Mouse (Mus musculus) liver, postnatal 0 days (tissue): ENCODE measurements at regions not wholly inside any gene's neighbourhood (a gene's known extent, or its start where the extent isn't known, plus 50 kb on each side); places are given as distances from the start of the nearest gene placed in this dataset.

Experiments used
- ATAC-seq: fragments of 200-750 bp; cut with Nextera tagmentation; 2 replicates; pipeline ENCODE4 v1.8.0; 2017; ENCODE audit warnings: mild to moderate bottlenecking, moderate library complexity
- DNase-seq: peaks from one replicate; pipeline ENCODE4 v3.0.0-alpha.2; 2016
- H3K27ac ChIP-seq: fragments of 300-500 bp; sonication (generic); 2 replicates; pipeline ENCODE4 v1.5.1; 2014; ENCODE audit warnings: antibody characterized with exemption, moderate library complexity, mild to moderate bottlenecking, low read depth
- H3K27me3 ChIP-seq: fragments of 300-500 bp; sonication (generic); 2 replicates; pipeline ENCODE4 v1.6.1; 2014; ENCODE audit warnings: low read length, control low read depth, mixed read lengths; ENCODE audit not compliant: insufficient read depth
- H3K36me3 ChIP-seq: fragments of 300-500 bp; sonication (generic); replicated peaks from 2 replicates; pipeline ENCODE4 v1.6.1; 2014; ENCODE audit warnings: mild to moderate bottlenecking, control low read depth, low read length, moderate library complexity, mixed read lengths; ENCODE audit not compliant: insufficient read depth
- H3K4me1 ChIP-seq: fragments of 300-500 bp; sonication (generic); 2 replicates; pipeline ENCODE4 v1.6.1; 2014; ENCODE audit warnings: antibody characterized with exemption, mild to moderate bottlenecking, control low read depth; ENCODE audit not compliant: insufficient read depth
- H3K4me2 ChIP-seq: fragments of 300-500 bp; sonication (generic); 2 replicates; pipeline ENCODE4 v1.6.1; 2014; ENCODE audit warnings: low read depth, mild to moderate bottlenecking, low read length, moderate library complexity, mixed read lengths
- H3K4me3 ChIP-seq: fragments of 300-500 bp; sonication (generic); 2 replicates; pipeline ENCODE4 v1.5.1; 2014; ENCODE audit warnings: low read depth, low read length
- H3K9ac ChIP-seq: fragments of 300-500 bp; sonication (generic); replicated peaks from 2 replicates; pipeline ENCODE4 v1.6.1; 2014; ENCODE audit warnings: mild to moderate bottlenecking, moderate library complexity
- H3K9me3 ChIP-seq: fragments of 300-500 bp; sonication (generic); 2 replicates; pipeline ENCODE4 v1.6.1; 2016; ENCODE audit warnings: mild to moderate bottlenecking, control low read depth, low read length, mixed read lengths
- CTCF ChIP-seq: sonication (generic); IDR thresholded peaks from 2 replicates; pipeline ENCODE4 v1.5.1; 2016; ENCODE audit warnings: antibody characterized with exemption, low read depth
- EP300 ChIP-seq: IDR thresholded peaks from 2 replicates; pipeline ENCODE4 v1.6.1; 2016; ENCODE audit warnings: antibody characterized with exemption, low read depth, mild to moderate bottlenecking
- WGBS: fragments of 180-500 bp; shearing (Covaris S2); extraction: QIAGEN DNeasy Blood & Tissue Kit; methylation state at CpG from one replicate; pipeline ENCODE4 v1.1.7; 2014; ENCODE audit not compliant: insufficient replicate concordance; 5-methylcytosine and 5-hydroxymethylcytosine counted together

DNA sequence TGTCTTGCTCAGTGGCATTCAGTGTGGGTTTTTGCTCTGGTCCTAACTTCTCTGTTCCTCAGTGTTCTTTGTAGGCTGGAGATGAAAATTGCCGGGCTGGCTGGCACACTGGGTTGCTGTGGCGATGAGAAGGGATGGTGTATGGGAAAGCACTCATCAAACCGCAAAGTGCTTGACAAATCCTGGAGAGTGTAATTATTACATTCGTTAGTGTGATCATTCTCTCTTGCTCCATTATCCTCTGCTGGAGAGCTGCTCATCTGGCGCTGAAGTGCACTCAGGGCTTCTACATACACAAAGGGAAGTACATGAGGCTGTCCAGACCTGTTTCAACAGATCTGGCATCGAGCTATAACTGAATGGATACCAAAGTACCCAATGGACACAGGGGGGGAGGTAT lies 605.9 kb upstream of the Cdh11 start:
- Histone ChIP-seq H3K4me1 (no peaks in the 10 kb centered on the region), H3K9ac (no peak overlapping the region), H3K27me3 (no peaks in the 10 kb centered on the region), H3K4me2 (no peak overlapping the region), H3K27ac (no peak overlapping the region), H3K36me3 (no peaks in the 10 kb centered on the region), H3K9me3 (no peaks in the 10 kb centered on the region), H3K4me3 (no peak overlapping the region)
- TF ChIP-seq EP300 (no peak), CTCF (no peak)
- WGBS: 71% methylated on average over 6 of the region's 6 CpGs
- DNase-seq (no peak), ATAC-seq (no peak)

- no peak for TF ChIP-seq CTCF
- TF ChIP-seq EP300: no peak
- ATAC-seq: no peak
- 45% methylated on average over 4 of the region's 4 CpGs for WGBS
Observed at GRCm38 (mm10) chr8:103395316-103395715, 609.9 kb upstream of the Cdh11 start.

DNA sequence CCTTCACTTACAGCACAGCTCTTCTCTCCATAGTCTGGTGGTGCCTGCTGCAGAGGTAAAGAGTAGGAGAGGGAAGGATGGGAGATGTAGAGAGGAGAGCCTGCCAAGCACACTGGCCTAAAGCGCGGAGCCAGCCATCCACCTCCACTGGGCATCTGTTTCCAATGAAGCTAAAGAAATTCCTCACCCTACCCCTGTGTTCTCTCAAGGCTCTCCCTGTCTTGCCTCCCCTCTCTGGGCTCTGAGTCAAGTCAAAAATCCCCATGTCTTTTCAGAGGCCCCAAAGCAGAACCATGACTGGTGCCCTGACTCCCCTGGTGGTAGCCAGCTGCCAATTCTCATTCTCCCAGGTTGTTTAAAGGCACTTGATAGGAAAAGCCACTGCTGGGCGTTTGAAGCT lies 612.7 kb upstream of the Cdh11 start:
- Histone ChIP-seq H3K4me3 (no peak overlapping the region), H3K9me3 (peaks cover 2% of the 10 kb centered on the region; the same call in 1 of the 2 replicates), H3K36me3 (no peaks in the 10 kb centered on the region), H3K4me2 (no peak overlapping the region), H3K27ac (no peak overlapping the region), H3K9ac (no peak overlapping the region), H3K27me3 (no peaks in the 10 kb centered on the region), H3K4me1 (no peaks in the 10 kb centered on the region)
- 75% methylated on average over 3 of the region's 3 CpGs for WGBS
- TF ChIP-seq EP300 (no peak), CTCF (no peak)
- ATAC-seq (no peak), DNase-seq (no peak)

More at GRCm38 (mm10) chr8:103395316-103395715, 609.9 kb upstream of the Cdh11 start:
- Histone ChIP-seq H3K9ac (no peak overlapping the region), H3K27me3 (no peaks in the 10 kb centered on the region), H3K4me2 (no peak overlapping the region), H3K4me3 (no peak overlapping the region), H3K9me3 (peaks cover 2% of the 10 kb centered on the region; the same call in 1 of the 2 replicates), H3K27ac (no peak overlapping the region), H3K4me1 (no peaks in the 10 kb centered on the region), H3K36me3 (no peaks in the 10 kb centered on the region)
- DNase-seq: no peak

DNA sequence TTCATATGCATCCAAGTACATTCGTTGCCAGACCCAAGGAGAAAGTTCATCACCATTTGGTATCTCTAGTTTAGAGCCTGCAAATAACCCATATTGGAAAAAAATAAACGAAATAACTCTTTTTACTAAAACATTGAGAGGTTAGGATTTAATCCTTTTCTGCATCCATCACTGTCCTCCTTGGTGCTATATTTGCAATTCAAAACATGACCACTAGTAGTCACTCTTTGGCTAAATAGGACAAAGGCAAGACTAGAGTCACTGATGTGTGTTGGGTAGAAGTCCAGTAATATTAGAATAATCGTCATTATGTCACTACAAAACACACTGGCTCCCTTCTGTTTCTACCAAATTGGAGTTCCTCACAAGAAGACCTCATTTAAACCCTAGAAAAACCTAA lies 614.0 kb upstream of the Cdh11 start:
- Histone ChIP-seq H3K4me2 (no peak overlapping the region), H3K27me3 (no peaks in the 10 kb centered on the region), H3K9me3 (peaks cover 2% of the 10 kb centered on the region; the same call in 1 of the 2 replicates), H3K4me3 (no peak overlapping the region), H3K27ac (no peak overlapping the region), H3K4me1 (no peaks in the 10 kb centered on the region), H3K9ac (no peak overlapping the region), H3K36me3 (no peaks in the 10 kb centered on the region)
- ATAC-seq (no peak), DNase-seq (no peak)
- 65% methylated on average over 3 of the region's 3 CpGs for WGBS
- TF ChIP-seq EP300: no peak
- no peak for TF ChIP-seq CTCF

DNA sequence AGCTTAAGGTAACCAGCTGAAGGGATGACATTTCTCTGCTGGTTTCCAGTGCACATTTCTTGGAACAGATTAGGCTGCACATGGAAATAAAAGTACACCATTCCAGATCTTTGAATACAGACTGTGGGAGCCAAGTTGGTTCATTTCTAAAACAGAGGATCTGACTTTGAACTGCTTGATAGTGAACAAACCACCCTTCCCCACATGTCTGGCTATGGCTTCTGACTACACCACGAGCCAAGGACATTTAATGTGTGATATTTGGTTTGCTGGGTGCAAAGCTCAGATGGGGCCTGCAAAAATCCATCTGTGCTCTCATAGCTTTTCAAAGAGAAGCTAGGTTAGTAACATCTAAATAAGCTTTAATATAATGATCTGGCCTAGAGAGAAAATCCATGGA lies 614.7 kb upstream of the Cdh11 start:
- Histone ChIP-seq H3K4me2 (no peak overlapping the region), H3K9me3 (peaks cover 2% of the 10 kb centered on the region; the same call in 1 of the 2 replicates), H3K27me3 (no peaks in the 10 kb centered on the region), H3K4me1 (no peaks in the 10 kb centered on the region), H3K9ac (no peak overlapping the region), H3K27ac (no peak overlapping the region), H3K36me3 (no peaks in the 10 kb centered on the region), H3K4me3 (no peak overlapping the region)
- WGBS: 48% methylated on average over 1 of the region's 1 CpGs
- DNase-seq (no peak), ATAC-seq (no peak)
- TF ChIP-seq CTCF (no peak), EP300 (no peak)

GRCm38 (mm10) chr8:103402731-103403130 lies 617.3 kb upstream of the Cdh11 start:
- H3K4me2 ChIP-seq: no peak overlapping the region
- no peak for ATAC-seq
- WGBS: 69% methylated on average over 3 of the region's 3 CpGs

GRCm38 (mm10) chr8:103403826-103404225 lies 618.4 kb upstream of the Cdh11 start:
- no peak overlapping the region for H3K4me2 ChIP-seq
- H3K36me3 ChIP-seq: no peaks in the 10 kb centered on the region
- ATAC-seq (no peak), DNase-seq (no peak)
- TF ChIP-seq EP300 (no peak), CTCF (no peak)
- no peak overlapping the region for H3K4me3 ChIP-seq
- no peaks in the 10 kb centered on the region for H3K4me1 ChIP-seq
- WGBS: 71% methylated on average over 4 of the region's 4 CpGs
- H3K27ac ChIP-seq: no peak overlapping the region
- no peak overlapping the region for H3K9ac ChIP-seq
- H3K27me3 ChIP-seq: no peaks in the 10 kb centered on the region
- peaks cover 2% of the 10 kb centered on the region; the same call in 1 of the 2 replicates for H3K9me3 ChIP-seq

More at GRCm38 (mm10) chr8:103402731-103403130, 617.3 kb upstream of the Cdh11 start:
- H3K4me3 ChIP-seq: no peak overlapping the region
- no peaks in the 10 kb centered on the region for H3K4me1 ChIP-seq
- H3K9me3 ChIP-seq: peaks cover 2% of the 10 kb centered on the region; the same call in 1 of the 2 replicates
- no peak for DNase-seq
- no peak overlapping the region for H3K9ac ChIP-seq
- no peaks in the 10 kb centered on the region for H3K27me3 ChIP-seq
- no peak overlapping the region for H3K27ac ChIP-seq
- no peaks in the 10 kb centered on the region for H3K36me3 ChIP-seq
- no peak for TF ChIP-seq CTCF
- no peak for TF ChIP-seq EP300
